Mouse (Mus musculus): Measurements from ENCODE around the gene Gm3286. TPM values are rescaled to one million over a fixed set of nuclear protein-coding genes. Genes with fewer than 3 reads are reported as not detected.
"Not testable (repeated sequence)": the region's sequence is repeated elsewhere in the genome, so short reads cannot be mapped to it uniquely, and the experiment has no call there.

Gene Gm3286
- total RNA-seq (2021) = not detected
- long read RNA-seq = 0 reads

DNA sequence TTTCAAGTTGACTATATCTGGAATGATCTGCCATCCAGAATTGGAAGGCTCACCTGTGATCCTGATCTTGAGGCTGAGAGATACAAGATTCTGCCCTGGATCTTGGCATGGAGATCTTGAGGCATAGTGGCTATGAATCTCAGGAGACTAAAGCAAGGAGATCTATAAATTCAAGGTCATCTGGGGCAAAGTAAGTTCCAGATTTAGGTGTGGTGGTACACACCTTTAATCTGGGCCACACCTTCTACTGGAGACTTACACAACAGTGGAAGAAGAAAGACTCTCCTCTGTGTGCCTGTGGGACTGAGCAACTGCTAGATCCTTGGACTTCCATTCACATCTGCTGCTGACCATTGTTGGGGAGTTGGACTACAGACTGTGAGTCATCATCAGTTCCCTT lies at the start of gene Gm3286:
Gene Gm3286 (plus strand): TSS at position 301 of the 400 bp plus-strand sequence.
- not testable (repeated sequence) for DNase-seq (ENCODE audit: low spot score in 2 of 2)

Other genes starting within 250 kb of the Gm3286 start
- not detected for gene Gm10424, start 238.0 kb upstream of the Gm3286 start, total RNA-seq (2021)
- not detected for gene Gm3259, start 204.8 kb upstream of the Gm3286 start, total RNA-seq (2021)
- not detected for gene D5Ertd577e, start 54.0 kb upstream of the Gm3286 start, total RNA-seq (2021)
- not detected for gene Gm7971, start 84.1 kb downstream of the Gm3286 start, total RNA-seq (2021)
- gene Gm7978, start 225.4 kb downstream of the Gm3286 start, total RNA-seq (2021) = not detected
- not detected for gene Gm7982, start 231.3 kb downstream of the Gm3286 start, total RNA-seq (2021)

Data from layer of hippocampus, postnatal 10 days (tissue).